Mouse (Mus musculus): ENCODE data around the gene Mkrn2.

GRCm38 (mm10) chr6:115577941-115578340, 23.8 kb upstream of the Mkrn2 start:
- no peak for TF ChIP-seq ZNF384 (IDR thresholded peaks at IDR 0.05; ENCODE audit: low read depth, low read length)
- no peak for TF ChIP-seq CHD2 (IDR thresholded peaks at IDR 0.05; ENCODE audit: low read depth, low read length)
- no peak for TF ChIP-seq ZC3H11A (IDR thresholded peaks at IDR 0.05; ENCODE audit: borderline replicate concordance, low read depth, low read length)

All from ES-E14 (cell line).